ENCODE assay signal across 9 mouse cellular contexts in genomic region chr10:93577271-93577886, GRCm38 (mm10). TPM values are rescaled to one million over a fixed set of nuclear protein-coding genes. Genes with fewer than 3 reads are reported as not detected.
DNase-seq lines count a peak whose midpoint lies in the region; TF ChIP-seq lines count a peak whose summit lies in the region.
"Had no signal": no experiment of that assay in that cellular context is flagged by ENCODE, and none has a peak within 500 bp of the region (broad histone marks: within the 10 kb centered on the region; RNA-seq: fewer than 3 reads in every experiment).

No protein-coding gene starts in this region.

- H3K9ac ChIP-seq in liver, adult 2 months (ENCODE audit: low read depth, low read length), result no peak overlapping the region
- H3K9ac ChIP-seq: heart, embryonic 13.5 days had no signal

- intact Hi-C loops in gastrocnemius, adult 2 months (cut with DNase I), result loop anchor here (2.0 kb wide), 1 partner anchor 91 kb away; no protein-coding TSS in a partner anchor

- 59% methylated on average over 13 of the region's 13 CpGs for WGBS in liver, adult 2 months
- WGBS in olfactory bulb, adult 2 months, result 57% methylated on average over 13 of the region's 13 CpGs

- no peak for TF ChIP-seq POLR2A in liver, adult 2 months (IDR thresholded peaks at IDR 0.05; ENCODE audit: extremely low read depth, insufficient read depth, low read length)
- TF ChIP-seq POLR2A in olfactory bulb, adult 2 months (IDR thresholded peaks at IDR 0.05; ENCODE audit: insufficient read depth, low read depth, low read length), result no peak

- no peak overlapping the region for H3K4me3 ChIP-seq in gastrocnemius, adult 2 months
- no peak overlapping the region for H3K4me3 ChIP-seq in liver, adult 2 months (ENCODE audit: insufficient read depth, low read depth, low read length)
- no peak overlapping the region for H3K4me3 ChIP-seq in olfactory bulb, adult 2 months (ENCODE audit: insufficient read depth, low read depth, low read length)
- H3K4me3 ChIP-seq: heart, embryonic 13.5 days had no signal

- H3K4me1 ChIP-seq in liver, adult 2 months (ENCODE audit: control insufficient read depth, insufficient read depth, low read length), result 0 out of 2 replicates have a peak, but pooled peaks cover 3% of the 10 kb centered on the region
- H3K4me1 ChIP-seq in olfactory bulb, adult 2 months (ENCODE audit: control insufficient read depth, insufficient read depth, low read length), result no peaks in the 10 kb centered on the region

- H3K36me3 ChIP-seq in liver, adult 2 months (ENCODE audit: control insufficient read depth, insufficient read depth, low read length), result peaks cover 1% of the 10 kb centered on the region; the same call in 1 of the 2 replicates

- DNase-seq in A20 (ENCODE audit: low read depth, low spot score) (peak; percentile 81), ZHBTc4 (ENCODE audit: low read depth, low spot score) (peak; percentile 92)
- peak; percentile 72 to 75 for DNase-seq in cerebellum, postnatal 36 days
- peak; percentile 80 for DNase-seq in gastrocnemius, adult 2 months
- DNase-seq in kidney, adult 9 months, result peak; percentile 78
- peak; percentile 70 for DNase-seq in liver, adult 2 months (ENCODE audit: extremely low read depth, low read depth, low spot score)
- DNase-seq in testis, postnatal 14 days (ENCODE audit: low spot score), result peak; percentile 32

- no peak overlapping the region for H3K27ac ChIP-seq in gastrocnemius, adult 2 months
- H3K27ac ChIP-seq in liver, adult 2 months (replicated peaks; ENCODE audit: insufficient read depth, low read depth, low read length), result no peak overlapping the region
- H3K27ac ChIP-seq in olfactory bulb, adult 2 months (ENCODE audit: insufficient read depth, low read depth, low read length), result no peak overlapping the region
- H3K27ac ChIP-seq: heart, embryonic 13.5 days had no signal

- TF ChIP-seq CTCF in gastrocnemius, adult 2 months (IDR thresholded peaks at IDR 0.05), result peak; percentile 85
- TF ChIP-seq CTCF in liver, adult 2 months (IDR thresholded peaks at IDR 0.05; ENCODE audit: low read depth, low read length), result peak; percentile 91
- TF ChIP-seq CTCF in olfactory bulb, adult 2 months (IDR thresholded peaks at IDR 0.05; ENCODE audit: insufficient read depth, low read depth, low read length), result peak; percentile 51

- no peaks in the 10 kb centered on the region for H3K79me2 ChIP-seq in liver, adult 2 months (ENCODE audit: control insufficient read depth, insufficient read depth, low read length)

- no peaks in the 10 kb centered on the region for H3K27me3 ChIP-seq in liver, adult 2 months (ENCODE audit: control insufficient read depth, insufficient read depth, low read length)
- H3K27me3 ChIP-seq: heart, embryonic 13.5 days had no signal

RNA-seq across cellular contexts. Expression of gene Snrpf, which starts 12.1 kb away (rescaled TPM):
- 1 to 10 TPM; 6.5 to 8.9 TPM for total RNA-seq in gastrocnemius, adult 2 months (2021)
- total RNA-seq in liver, adult 2 months (2014; rRNA removed), result 13.5 and 14.5 TPM in 2 replicates
- polyA plus RNA-seq in liver, adult 2 months (2012; rRNA removed), result 13.7 and 15.1 TPM in 2 replicates
- polyA plus RNA-seq in olfactory bulb, adult 2 months (2012; ENCODE audit: insufficient read depth, insufficient read length, low replicate concordance, missing spikeins), result not detected in 2 replicates

RNA-seq across cellular contexts. Expression of gene Ccdc38, which starts 36.9 kb away (rescaled TPM):
- not detected for total RNA-seq in gastrocnemius, adult 2 months (2021)
- 0.07 and 0.28 TPM in 2 replicates for total RNA-seq in liver, adult 2 months (2014; rRNA removed)
- polyA plus RNA-seq in liver, adult 2 months (2012; rRNA removed), result 0.06 and 0.40 TPM in 2 replicates
- polyA plus RNA-seq in olfactory bulb, adult 2 months (2012; ENCODE audit: insufficient read depth, insufficient read length, low replicate concordance, missing spikeins), result not detected in 2 replicates

RNA-seq across cellular contexts. Expression of gene Amdhd1, which starts 37.5 kb away (rescaled TPM):
- total RNA-seq in gastrocnemius, adult 2 months (2021), result not detected
- total RNA-seq in liver, adult 2 months (2014; rRNA removed), result 185 and 255 TPM in 2 replicates
- 204 and 233 TPM in 2 replicates for polyA plus RNA-seq in liver, adult 2 months (2012; rRNA removed)
- not detected in 2 replicates for polyA plus RNA-seq in olfactory bulb, adult 2 months (2012; ENCODE audit: insufficient read depth, insufficient read length, low replicate concordance, missing spikeins)

Comparison
In these comparisons a context has a peak if more than half of its experiments do, and no peak if none do; other contexts are left out.
1. DNase-seq: peak in every context shown above with its lines; median percentile 92 in ZHBTc4; 81 in A20; 80 in gastrocnemius, adult 2 months; 78 in kidney, adult 9 months; 74 in cerebellum, postnatal 36 days; 70 in liver, adult 2 months; 32 in testis, postnatal 14 days.
2. RNA of gene Amdhd1, which starts 37.5 kb away (total RNA-seq): 185 to 255 TPM in liver, adult 2 months; not detected in gastrocnemius, adult 2 months; every median in the first group is over 100 times any median in the second.
3. Peak in every context shown above with its lines, with median percentiles within 50 percentile points of each other: CTCF ChIP-seq.